Mouse (Mus musculus) cerebellum, adult 11-12 months (tissue): ENCODE measurements at regions not wholly inside any gene's neighbourhood (a gene's known extent, or its start where the extent isn't known, plus 50 kb on each side); places are given as distances from the start of the nearest gene placed in this dataset.

Experiments used
- DNase-seq: peaks from one replicate; pipeline ENCODE4 v3.0.0; 2022

GRCm38 (mm10) chr13:113536306-113536705, 82.1 kb downstream of the Snx18 start:
- no peak for DNase-seq

- no peak for DNase-seq
Observed at GRCm38 (mm10) chr13:113534664-113535455, 83.5 kb downstream of the Snx18 start.

- DNase-seq, result no peak
Observed at GRCm38 (mm10) chr13:113533884-113534445, 84.4 kb downstream of the Snx18 start.

- DNase-seq, result no peak
Observed at GRCm38 (mm10) chr13:113526997-113527396, 91.4 kb downstream of the Snx18 start.

GRCm38 (mm10) chr13:113523503-113523902, 94.9 kb downstream of the Snx18 start:
- DNase-seq, result no peak

- no peak for DNase-seq
Observed at GRCm38 (mm10) chr13:113518144-113518543, 100.2 kb downstream of the Snx18 start.

GRCm38 (mm10) chr13:113516102-113516501, 102.3 kb downstream of the Snx18 start:
- DNase-seq, result no peak

- peak; percentile 26 for DNase-seq
Observed at GRCm38 (mm10) chr13:113515162-113515600, 103.2 kb downstream of the Snx18 start.

- peak; percentile 55 for DNase-seq
Observed at GRCm38 (mm10) chr13:113509403-113510185, 108.8 kb downstream of the Snx18 start.

- DNase-seq, result no peak
Observed at GRCm38 (mm10) chr13:113508124-113508728, 110.1 kb downstream of the Snx18 start.

- DNase-seq, result no peak
Observed at GRCm38 (mm10) chr13:113502528-113502927, 115.8 kb downstream of the Snx18 start.

GRCm38 (mm10) chr13:113502059-113502458, 116.3 kb downstream of the Snx18 start:
- no peak for DNase-seq

GRCm38 (mm10) chr13:113500373-113500990, 117.9 kb downstream of the Snx18 start:
- no peak for DNase-seq

- DNase-seq, result no peak
Observed at GRCm38 (mm10) chr13:113499079-113499710, 119.2 kb downstream of the Snx18 start.

GRCm38 (mm10) chr13:113495595-113496285, 122.6 kb downstream of the Snx18 start:
- DNase-seq, result no peak

GRCm38 (mm10) chr13:113495136-113495535, 123.2 kb downstream of the Snx18 start:
- DNase-seq, result no peak

GRCm38 (mm10) chr13:113494688-113495087, 123.7 kb downstream of the Snx18 start:
- DNase-seq, result no peak

GRCm38 (mm10) chr13:113489951-113490822, 128.2 kb downstream of the Snx18 start:
- no peak for DNase-seq

GRCm38 (mm10) chr13:113486368-113486955, 131.9 kb downstream of the Snx18 start:
- no peak for DNase-seq

- DNase-seq, result no peak
Observed at GRCm38 (mm10) chr13:113485511-113485910, 132.9 kb downstream of the Snx18 start.
